Mouse (Mus musculus) hindbrain, embryonic 10.5 days (tissue): Measurements from ENCODE around the gene Cd68. TPM values are rescaled to one million over a fixed set of nuclear protein-coding genes. Genes with fewer than 3 reads are reported as not detected.

Source experiments
- DNase-seq: peaks from one replicate; pipeline ENCODE4 v3.0.0-alpha.2; 2017; ENCODE audit warnings: low spot score
- H3K27ac ChIP-seq: fragments of 300-500 bp; sonication (generic); 2 replicates; pipeline ENCODE4 v1.5.1; 2016; ENCODE audit warnings: mild to moderate bottlenecking, moderate library complexity
- H3K27me3 ChIP-seq: fragments of 300-500 bp; sonication (generic); 2 replicates; pipeline ENCODE4 v1.6.1; 2016; ENCODE audit warnings: mild to moderate bottlenecking; ENCODE audit not compliant: poor library complexity, insufficient read depth, severe bottlenecking
- H3K36me3 ChIP-seq: fragments of 300-500 bp; sonication (generic); 2 replicates; pipeline ENCODE4 v1.6.1; 2016; ENCODE audit warnings: mild to moderate bottlenecking, moderate library complexity
- H3K4me1 ChIP-seq: fragments of 300-500 bp; sonication (generic); replicated peaks from 2 replicates; pipeline ENCODE4 v1.6.1; 2016; ENCODE audit warnings: mild to moderate bottlenecking
- H3K4me3 ChIP-seq: fragments of 300-500 bp; sonication (generic); 2 replicates; pipeline ENCODE4 v1.5.1; 2016; ENCODE audit warnings: mild to moderate bottlenecking, moderate library complexity
- H3K9me3 ChIP-seq: fragments of 300-500 bp; sonication (generic); 2 replicates; pipeline ENCODE4 v1.6.1; 2016; ENCODE audit warnings: mild to moderate bottlenecking, moderate library complexity
- WGBS: fragments of 180-500 bp; shearing (Covaris S2); methylation state at CpG from one replicate; pipeline ENCODE4 v1.1.7; 2016; 5-methylcytosine and 5-hydroxymethylcytosine counted together
- polyA plus RNA-seq: library from polyadenylated mRNA; unstranded; fragments of >200 nt; fragmentation: Nextera tagmentation; extraction: Ambion mirVana; gene quantifications from 2 replicates; pipeline ENCODE4 v1.2.1, GENCODE M21; 2016

Cd68 gene
- polyA plus RNA-seq, 1 experiment from 2014 or later, result 8.7 TPM

DNA sequence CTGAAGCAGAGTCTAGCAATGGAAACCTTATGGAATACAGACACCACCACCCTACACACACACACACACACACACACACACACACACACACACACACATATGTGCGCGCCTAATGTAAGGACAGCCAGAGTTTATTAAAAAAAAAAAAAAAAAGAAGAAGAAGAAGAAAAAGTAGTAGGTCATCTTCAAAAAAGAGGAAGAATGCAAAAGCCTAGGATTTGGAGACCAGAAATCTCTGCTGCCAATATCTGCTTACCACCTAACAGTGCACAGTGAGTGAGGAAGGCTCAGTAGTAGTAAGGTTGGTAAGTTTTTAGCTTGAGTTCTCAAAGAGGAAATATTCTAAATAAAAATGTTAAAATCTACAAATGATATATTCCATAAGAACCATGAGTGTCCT lies 13.2 kb upstream of the Cd68 start:
- no peaks in the 10 kb centered on the region for H3K9me3 ChIP-seq
- H3K36me3 ChIP-seq, result peaks cover 65% of the 10 kb centered on the region
- no peak for DNase-seq
- peaks cover 38% of the 10 kb centered on the region for H3K4me1 ChIP-seq
- H3K27ac ChIP-seq, result no peak overlapping the region
- WGBS, result 97% methylated on average over 2 of the region's 2 CpGs
- H3K4me3 ChIP-seq, result no peak overlapping the region
- no peaks in the 10 kb centered on the region; the same call in 1 of the 2 replicates for H3K27me3 ChIP-seq

- peak within 1 kb of the TSS; percentile 98 for H3K27ac ChIP-seq
- H3K27me3 ChIP-seq, result no peaks in the 10 kb centered on the region
- peak; percentile 100 for DNase-seq
- peak within 1 kb of the TSS; percentile 100 for H3K4me3 ChIP-seq
- H3K36me3 ChIP-seq, result peaks cover 89% of the 10 kb centered on the region
- WGBS, result under 1% methylated on average over 36 of the region's 36 CpGs
- H3K9me3 ChIP-seq, result no peaks in the 10 kb centered on the region
- peaks cover 26% of the 10 kb centered on the region for H3K4me1 ChIP-seq
These were observed 6.3 kb upstream of the Cd68 start, which contains the start of gene Eif4a1 for GRCm38 (mm10) chr11:69672211-69672706. Gene Eif4a1 (minus strand): TSS chr11:69672423.

DNA sequence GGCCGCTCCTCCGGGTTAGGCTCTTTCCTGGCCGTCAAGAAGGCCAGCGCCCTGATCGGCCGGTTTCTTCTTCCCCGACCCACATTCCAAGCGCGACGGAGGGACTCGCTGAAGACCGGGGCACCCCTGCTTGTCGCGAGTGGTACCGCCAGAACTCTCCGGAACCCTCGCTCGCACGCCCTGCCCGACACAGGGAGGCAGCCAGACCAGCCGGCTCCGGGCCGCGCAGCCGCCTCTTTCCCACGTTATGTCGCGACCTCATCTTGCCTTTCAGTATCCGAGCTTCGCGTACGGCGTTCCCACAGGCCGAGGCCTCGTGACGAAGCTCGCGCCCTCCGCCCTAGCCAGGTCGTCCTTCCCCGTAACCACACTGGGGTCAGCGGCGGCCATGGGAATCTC lies 5.8 kb upstream of the Cd68 start:
- peak overlapping the region; percentile 100 for H3K4me3 ChIP-seq
- H3K27me3 ChIP-seq, result no peaks in the 10 kb centered on the region
- H3K9me3 ChIP-seq, result no peaks in the 10 kb centered on the region
- no peak for DNase-seq
- under 1% methylated on average over 43 of the region's 43 CpGs for WGBS
- H3K4me1 ChIP-seq, result peaks cover 26% of the 10 kb centered on the region
- H3K27ac ChIP-seq, result peak overlapping the region; percentile 98
- peaks cover 88% of the 10 kb centered on the region for H3K36me3 ChIP-seq

DNA sequence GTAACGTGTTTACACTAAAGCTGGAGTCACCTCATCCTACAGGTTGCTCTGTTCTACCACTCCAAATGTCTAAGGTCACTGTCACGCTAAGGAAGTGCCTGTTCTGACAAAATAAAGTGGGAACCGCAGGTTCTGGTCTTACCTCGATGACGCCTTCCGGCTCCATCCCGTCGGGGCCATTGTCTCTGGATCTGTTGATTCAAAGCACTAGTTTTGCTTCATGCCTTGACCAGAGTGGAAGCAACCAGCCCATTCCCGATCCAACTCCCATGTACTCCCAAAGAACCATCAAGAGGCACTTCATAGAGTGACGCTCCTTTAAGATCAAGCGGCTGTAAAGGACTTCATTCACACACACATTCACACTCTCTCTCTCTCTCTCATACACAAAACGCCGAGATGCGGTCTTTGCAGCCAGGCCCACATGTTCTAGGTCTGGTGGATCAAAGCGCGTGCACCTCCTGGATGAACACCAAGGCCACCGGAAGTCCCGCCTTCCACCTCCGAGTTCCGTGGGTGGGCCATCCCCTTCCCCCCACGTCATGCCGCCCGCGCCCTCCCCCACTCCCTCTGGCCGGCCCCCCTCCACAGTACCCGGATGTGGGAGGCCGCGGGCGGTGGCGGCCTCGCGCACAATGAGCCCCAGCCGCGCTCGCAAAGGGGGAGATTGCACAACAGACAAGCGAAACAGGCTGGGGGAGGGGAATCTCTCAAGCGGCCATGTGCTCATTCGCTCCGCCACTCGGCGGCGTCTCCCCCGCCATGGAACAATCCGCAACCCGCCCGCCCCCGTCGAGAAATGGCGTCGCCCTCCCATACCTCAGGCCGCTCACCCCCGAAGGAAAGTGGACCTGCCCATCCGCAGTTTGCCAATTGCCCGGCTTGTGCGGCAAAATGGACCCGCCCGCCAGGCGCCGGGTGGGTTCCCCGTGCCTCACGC lies 5.1 kb upstream of the Cd68 start:
- Histone ChIP-seq H3K36me3 (peaks cover 88% of the 10 kb centered on the region), H3K27me3 (no peaks in the 10 kb centered on the region), H3K4me3 (peak overlapping the region; percentile 100), H3K9me3 (no peaks in the 10 kb centered on the region), H3K4me1 (peaks cover 26% of the 10 kb centered on the region), H3K27ac (peak overlapping the region; percentile 98)
- DNase-seq, result peak; percentile 93
- 1% methylated on average over 61 of the region's 61 CpGs for WGBS

GRCm38 (mm10) chr11:69666665-69667005 lies 682 bp upstream of the Cd68 start:
- no peaks in the 10 kb centered on the region for H3K9me3 ChIP-seq
- H3K4me3 ChIP-seq, result no peak overlapping the region
- H3K27me3 ChIP-seq, result no peaks in the 10 kb centered on the region
- peaks cover 39% of the 10 kb centered on the region for H3K4me1 ChIP-seq
- no peak overlapping the region for H3K27ac ChIP-seq
- peaks cover 81% of the 10 kb centered on the region for H3K36me3 ChIP-seq
- no peak for DNase-seq
- 89% methylated on average over 3 of the region's 3 CpGs for WGBS

GRCm38 (mm10) chr11:69665457-69665960 lies 444 bp downstream of the Cd68 start:
- no peak for DNase-seq
- 87% methylated on average over 9 of the region's 9 CpGs for WGBS
- Histone ChIP-seq H3K4me1 (peaks cover 41% of the 10 kb centered on the region), H3K9me3 (no peaks in the 10 kb centered on the region), H3K27ac (no peak overlapping the region), H3K4me3 (peak overlapping the region; percentile 20), H3K36me3 (peaks cover 70% of the 10 kb centered on the region), H3K27me3 (no peaks in the 10 kb centered on the region)

GRCm38 (mm10) chr11:69664841-69665240 lies 1.1 kb downstream of the Cd68 start:
- H3K27me3 ChIP-seq, result no peaks in the 10 kb centered on the region
- peaks cover 34% of the 10 kb centered on the region for H3K4me1 ChIP-seq
- peaks cover 70% of the 10 kb centered on the region for H3K36me3 ChIP-seq
- 94% methylated on average over 7 of the region's 7 CpGs for WGBS
- no peak overlapping the region for H3K27ac ChIP-seq
- H3K4me3 ChIP-seq, result peak overlapping the region; percentile 21
- no peak for DNase-seq
- no peaks in the 10 kb centered on the region for H3K9me3 ChIP-seq

GRCm38 (mm10) chr11:69663795-69664194 lies 2.2 kb downstream of the Cd68 start:
- Histone ChIP-seq H3K36me3 (peaks cover 69% of the 10 kb centered on the region), H3K27me3 (no peaks in the 10 kb centered on the region), H3K27ac (peak overlapping the region; percentile 95), H3K9me3 (no peaks in the 10 kb centered on the region), H3K4me1 (peaks cover 26% of the 10 kb centered on the region), H3K4me3 (no peak overlapping the region)
- 90% methylated on average over 6 of the region's 6 CpGs for WGBS
- no peak for DNase-seq

GRCm38 (mm10) chr11:69662967-69663671 lies 2.8 kb downstream of the Cd68 start:
- WGBS, result 67% methylated on average over 13 of the region's 13 CpGs
- Histone ChIP-seq H3K4me3 (peak overlapping the region; percentile 60), H3K27ac (peak overlapping the region; percentile 95), H3K27me3 (no peaks in the 10 kb centered on the region), H3K36me3 (peaks cover 69% of the 10 kb centered on the region), H3K4me1 (peaks cover 26% of the 10 kb centered on the region), H3K9me3 (no peaks in the 10 kb centered on the region)
- DNase-seq, result no peak

GRCm38 (mm10) chr11:69662213-69662966 lies 3.6 kb downstream of the Cd68 start, which contains the start of gene Mpdu1:
Gene Mpdu1 (minus strand): TSS chr11:69662642.
- peak within 1 kb of the TSS; percentile 60 for H3K4me3 ChIP-seq
- peak; percentile 97 for DNase-seq
- H3K27ac ChIP-seq, result peak within 1 kb of the TSS; percentile 95
- H3K36me3 ChIP-seq, result peaks cover 69% of the 10 kb centered on the region
- no peaks in the 10 kb centered on the region for H3K27me3 ChIP-seq
- H3K9me3 ChIP-seq, result no peaks in the 10 kb centered on the region
- H3K4me1 ChIP-seq, result peaks cover 29% of the 10 kb centered on the region
- under 1% methylated on average over 48 of the region's 48 CpGs for WGBS

DNA sequence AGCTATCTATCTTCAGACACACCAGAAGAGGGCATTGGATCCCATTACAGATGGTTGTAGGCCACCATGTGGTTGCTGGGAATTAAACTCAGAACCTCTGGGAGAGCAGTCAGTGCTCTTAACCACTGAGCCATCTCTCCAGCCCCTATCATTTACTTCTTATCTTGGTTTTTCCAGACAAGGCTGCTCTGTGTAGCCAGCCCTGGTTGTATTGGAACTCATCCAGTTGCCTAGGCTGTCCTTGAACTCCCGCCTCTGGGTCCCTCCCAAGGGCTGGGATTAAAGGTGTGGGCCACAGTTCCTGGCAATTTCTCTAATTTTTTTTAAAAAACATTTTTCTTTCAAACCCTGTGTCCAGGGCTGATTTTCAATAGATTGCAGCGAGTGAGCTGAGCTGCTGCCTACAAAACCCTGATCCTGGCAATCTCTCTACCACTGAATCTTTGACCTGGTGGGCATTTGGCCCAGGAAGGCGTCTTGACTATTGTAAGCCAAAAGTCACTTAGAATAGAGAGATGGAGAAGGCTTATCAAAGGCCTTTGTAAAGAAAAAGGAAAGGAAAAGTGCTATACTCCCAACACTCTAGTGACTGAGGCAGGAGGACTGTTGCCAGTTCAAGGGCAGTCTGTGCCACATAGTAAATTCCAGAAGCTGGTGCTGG lies 4.6 kb downstream of the Cd68 start:
- no peak for DNase-seq
- Histone ChIP-seq H3K27me3 (no peaks in the 10 kb centered on the region), H3K9me3 (no peaks in the 10 kb centered on the region), H3K27ac (peak overlapping the region; percentile 95), H3K36me3 (peaks cover 71% of the 10 kb centered on the region), H3K4me1 (peaks cover 37% of the 10 kb centered on the region), H3K4me3 (peak overlapping the region; percentile 60)
- 82% methylated on average over 3 of the region's 3 CpGs for WGBS

- no peak overlapping the region for H3K27ac ChIP-seq
- peaks cover 46% of the 10 kb centered on the region for H3K4me1 ChIP-seq
- 85% methylated on average over 15 of the region's 15 CpGs for WGBS
- no peaks in the 10 kb centered on the region for H3K27me3 ChIP-seq
- H3K9me3 ChIP-seq, result no peaks in the 10 kb centered on the region
- H3K36me3 ChIP-seq, result peaks cover 77% of the 10 kb centered on the region
- no peak for DNase-seq
- no peak overlapping the region for H3K4me3 ChIP-seq
These were observed 8.5 kb downstream of the Cd68 start for GRCm38 (mm10) chr11:69657462-69657881.
